Mouse (Mus musculus): Measurements from ENCODE around the gene Irf6.

DNA sequence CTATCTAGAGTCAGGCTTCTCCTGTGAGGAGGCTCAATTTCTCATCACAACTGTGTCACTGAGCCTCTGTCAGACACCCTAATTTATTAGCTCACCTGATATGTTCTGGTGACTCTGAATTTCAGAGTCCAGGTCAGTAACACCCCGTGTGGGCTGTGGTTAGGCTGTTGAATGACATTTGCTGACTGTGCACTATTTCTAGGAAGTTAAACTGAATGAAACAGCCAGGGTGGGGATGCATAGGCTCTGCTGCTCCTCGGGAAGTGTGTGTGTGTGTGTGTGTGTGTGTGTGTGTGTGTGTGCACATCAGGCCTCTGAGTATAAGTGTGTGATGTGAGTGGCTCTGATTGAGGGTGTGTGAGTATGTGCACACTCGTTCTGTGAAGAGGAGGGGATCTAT is 14.2 kb upstream of the Irf6 start:
- TF ChIP-seq CTCF (IDR thresholded peaks at IDR 0.05; ENCODE audit: low read depth) (no peak), EP300 (IDR thresholded peaks at IDR 0.05; ENCODE audit: low read depth) (no peak)

Measured in liver, embryonic 14.5 days (tissue).